Mouse (Mus musculus): Measurements from ENCODE around the gene Atg13. TPM values are rescaled to one million over a fixed set of nuclear protein-coding genes. Genes with fewer than 3 reads are reported as not detected.

Atg13 gene
- polyA plus RNA-seq, 1 experiment from 2014 or later: 28.1 TPM

DNA sequence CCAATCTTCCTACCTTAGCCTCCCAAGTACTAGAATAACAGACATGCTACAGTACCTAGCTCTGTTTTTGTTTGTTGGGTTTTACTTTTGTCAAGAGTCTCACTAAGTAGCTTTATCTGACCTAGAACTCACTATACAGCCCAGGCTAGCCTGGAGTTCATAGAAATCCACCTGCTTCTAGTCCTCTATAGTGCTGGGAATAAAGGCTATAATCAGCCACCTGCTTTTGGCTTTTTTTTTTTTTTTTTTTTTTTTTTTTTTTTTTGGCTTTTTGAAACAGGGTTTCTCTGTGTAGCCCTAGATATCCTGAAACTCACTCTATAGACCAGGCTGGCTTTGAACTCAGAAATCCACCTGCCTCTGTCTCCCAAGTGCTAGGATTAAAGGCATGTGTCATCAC is 13.6 kb upstream of the Atg13 start:
- Histone ChIP-seq H3K27ac (no peak overlapping the region), H3K27me3 (0 out of 2 replicates have a peak, but pooled peaks cover 6% of the 10 kb centered on the region), H3K4me2 (no peak overlapping the region), H3K4me1 (replicated peaks) (no peaks in the 10 kb centered on the region), H3K9me3 (no peaks in the 10 kb centered on the region), H3K4me3 (replicated peaks) (no peak overlapping the region), H3K36me3 (peaks cover 19% of the 10 kb centered on the region), H3K9ac (replicated peaks) (no peak overlapping the region)
- no peak for ATAC-seq (ENCODE audit: insufficient number of reproducible peaks, insufficient read depth, low FRiP score, low TSS enrichment, low read depth)

DNA sequence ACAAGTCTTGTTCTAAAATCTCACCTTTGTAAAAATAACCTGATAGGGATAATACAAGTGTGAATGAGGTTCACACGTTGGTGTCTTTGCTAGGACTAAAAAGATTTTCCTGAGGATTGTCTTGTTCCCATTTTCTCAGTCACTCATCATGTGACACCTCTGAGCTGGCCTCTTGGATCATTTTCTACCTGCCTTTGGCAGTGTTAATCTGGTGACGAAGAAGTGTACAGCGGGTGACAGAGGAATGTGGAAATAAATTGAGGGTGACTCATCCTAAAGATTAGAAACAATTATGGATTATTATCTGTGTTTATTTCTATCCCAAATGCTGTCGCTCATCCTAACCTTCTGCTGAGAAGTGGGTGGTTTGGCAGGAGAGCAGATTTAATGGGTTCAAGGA is 13.0 kb upstream of the Atg13 start:
- H3K4me2 ChIP-seq: no peak overlapping the region
- ATAC-seq (ENCODE audit: insufficient number of reproducible peaks, insufficient read depth, low FRiP score, low TSS enrichment, low read depth): no peak
- H3K9ac ChIP-seq (replicated peaks): no peak overlapping the region
- H3K4me1 ChIP-seq (replicated peaks): no peaks in the 10 kb centered on the region
- 72% methylated on average over 4 of the region's 4 CpGs for WGBS
- no peak overlapping the region for H3K27ac ChIP-seq
- 0 out of 2 replicates have a peak, but pooled peaks cover 6% of the 10 kb centered on the region for H3K27me3 ChIP-seq
- H3K4me3 ChIP-seq (replicated peaks): no peak overlapping the region
- H3K9me3 ChIP-seq: no peaks in the 10 kb centered on the region
- peaks cover 24% of the 10 kb centered on the region for H3K36me3 ChIP-seq

DNA sequence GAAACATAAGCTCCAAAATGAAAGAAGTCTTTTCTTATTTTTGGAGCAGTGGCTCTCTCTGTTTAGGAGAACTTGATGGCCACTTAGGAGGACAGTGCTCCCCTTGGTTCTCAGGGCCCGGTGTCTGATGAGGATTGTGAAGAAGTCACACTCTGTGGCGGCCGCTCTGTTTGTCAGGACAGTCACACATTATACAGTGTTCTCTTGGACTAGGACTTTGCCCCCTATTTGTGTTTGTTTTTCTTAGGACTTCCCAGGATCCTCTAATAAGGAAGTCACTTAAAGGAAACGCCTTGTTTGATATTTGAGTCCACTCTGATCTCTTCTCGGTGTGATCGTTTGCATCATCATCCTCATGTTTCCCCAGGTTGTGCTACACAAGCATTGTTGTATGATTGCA is 7.9 kb upstream of the Atg13 start:
- no peak overlapping the region for H3K4me3 ChIP-seq (replicated peaks)
- no peak overlapping the region for H3K27ac ChIP-seq
- H3K9me3 ChIP-seq: no peaks in the 10 kb centered on the region
- H3K9ac ChIP-seq (replicated peaks): no peak overlapping the region
- WGBS: 86% methylated on average over 6 of the region's 6 CpGs
- no peaks in the 10 kb centered on the region for H3K27me3 ChIP-seq
- no peak for ATAC-seq (ENCODE audit: insufficient number of reproducible peaks, insufficient read depth, low FRiP score, low TSS enrichment, low read depth)
- peaks cover 50% of the 10 kb centered on the region for H3K36me3 ChIP-seq
- H3K4me2 ChIP-seq: no peak overlapping the region
- H3K4me1 ChIP-seq (replicated peaks): no peaks in the 10 kb centered on the region

DNA sequence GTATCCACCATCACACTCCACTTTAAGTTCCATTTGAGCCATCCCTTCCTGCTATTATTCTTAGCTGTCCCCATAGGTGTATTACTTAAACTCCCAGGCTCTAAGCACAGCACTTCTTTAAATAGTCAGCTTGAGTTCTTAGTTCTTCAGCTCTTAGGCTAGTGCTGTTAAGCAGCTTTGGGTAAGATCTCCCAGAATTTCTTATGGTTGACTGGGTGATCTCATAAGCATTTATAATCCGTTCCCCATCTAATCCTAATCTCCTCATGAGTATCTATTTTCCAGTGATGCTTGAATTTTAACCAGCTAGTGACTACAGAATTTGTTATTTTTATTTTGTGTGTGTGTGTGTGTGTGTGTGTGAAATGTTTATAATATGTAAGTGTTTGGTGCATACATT is 4.5 kb upstream of the Atg13 start:
- Histone ChIP-seq H3K27ac (no peak overlapping the region), H3K4me3 (replicated peaks) (no peak overlapping the region), H3K4me2 (no peak overlapping the region), H3K27me3 (no peaks in the 10 kb centered on the region), H3K4me1 (replicated peaks) (peaks cover 7% of the 10 kb centered on the region), H3K9ac (replicated peaks) (no peak overlapping the region), H3K9me3 (no peaks in the 10 kb centered on the region), H3K36me3 (peaks cover 34% of the 10 kb centered on the region)
- ATAC-seq (ENCODE audit: insufficient number of reproducible peaks, insufficient read depth, low FRiP score, low TSS enrichment, low read depth): no peak
- WGBS: 93% methylated on average over 1 of the region's 1 CpGs

DNA sequence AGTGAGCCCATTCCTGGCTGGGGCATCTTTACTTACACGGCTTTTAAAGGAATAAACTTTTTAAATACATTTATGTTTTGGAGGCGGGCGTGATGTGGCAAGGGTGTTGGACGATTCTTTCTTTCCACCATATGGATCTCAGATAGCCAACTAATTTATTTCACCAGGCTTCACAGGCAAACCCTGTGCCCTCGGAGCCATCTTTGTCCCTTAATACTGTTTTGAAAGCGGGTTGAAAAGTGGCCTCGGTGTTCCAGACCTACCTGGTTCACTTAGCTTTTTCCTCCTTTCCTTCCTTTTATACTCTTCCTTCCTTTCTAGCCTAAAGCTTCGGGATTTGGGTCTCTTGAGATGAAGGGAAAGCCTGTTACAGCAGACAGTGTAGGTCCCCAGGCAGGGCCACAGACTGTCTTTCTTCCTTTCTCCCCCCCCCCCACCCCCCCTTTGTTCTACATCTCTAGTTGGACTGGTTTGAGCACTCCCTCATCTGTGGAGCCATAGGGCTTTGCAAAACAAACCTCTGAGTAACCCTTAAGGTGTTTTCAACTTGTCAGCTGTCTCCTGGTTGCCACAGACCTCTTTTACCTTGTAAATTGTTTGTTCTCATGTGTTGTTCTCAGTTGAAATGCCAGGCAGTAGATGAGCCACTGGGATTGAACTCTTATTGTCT is 1.0 kb upstream of the Atg13 start:
- Histone ChIP-seq H3K4me3 (replicated peaks) (peak overlapping the region; percentile 89), H3K27ac (peak overlapping the region; percentile 89), H3K9me3 (no peaks in the 10 kb centered on the region), H3K27me3 (no peaks in the 10 kb centered on the region), H3K9ac (replicated peaks) (peak overlapping the region; percentile 81), H3K4me2 (peak overlapping the region; percentile 86), H3K4me1 (replicated peaks) (peaks cover 13% of the 10 kb centered on the region), H3K36me3 (peaks cover 17% of the 10 kb centered on the region)
- no peak for ATAC-seq (ENCODE audit: insufficient number of reproducible peaks, insufficient read depth, low FRiP score, low TSS enrichment, low read depth)
- WGBS: 6% methylated on average over 8 of the region's 8 CpGs

DNA sequence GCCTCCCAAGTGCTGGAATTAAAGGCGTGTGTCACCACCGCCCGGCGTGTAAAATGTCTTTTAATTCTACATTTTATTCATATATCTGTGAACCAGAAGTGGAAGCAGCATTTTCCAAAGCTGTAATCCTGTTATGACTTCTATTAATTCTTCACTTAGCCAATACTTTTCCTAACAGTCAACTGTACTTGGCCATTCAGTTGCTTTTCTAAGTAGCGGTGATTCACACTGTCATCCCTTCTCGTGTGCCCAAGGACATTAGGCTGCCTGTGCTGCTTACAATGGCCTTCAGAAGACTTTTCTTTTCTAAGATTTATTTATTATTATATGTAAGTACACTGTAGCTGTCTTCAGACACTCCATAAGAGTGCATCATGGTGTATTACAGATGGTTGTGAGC is 2.0 kb downstream of the Atg13 start:
- no peak overlapping the region for H3K9ac ChIP-seq (replicated peaks)
- no peak for ATAC-seq (ENCODE audit: insufficient number of reproducible peaks, insufficient read depth, low FRiP score, low TSS enrichment, low read depth)
- no peak overlapping the region for H3K4me3 ChIP-seq (replicated peaks)
- H3K36me3 ChIP-seq: no peaks in the 10 kb centered on the region
- 94% methylated on average over 6 of the region's 6 CpGs for WGBS
- H3K27me3 ChIP-seq: no peaks in the 10 kb centered on the region
- no peak overlapping the region for H3K4me2 ChIP-seq
- no peaks in the 10 kb centered on the region for H3K9me3 ChIP-seq
- H3K27ac ChIP-seq: no peak overlapping the region
- peaks cover 13% of the 10 kb centered on the region for H3K4me1 ChIP-seq (replicated peaks)

DNA sequence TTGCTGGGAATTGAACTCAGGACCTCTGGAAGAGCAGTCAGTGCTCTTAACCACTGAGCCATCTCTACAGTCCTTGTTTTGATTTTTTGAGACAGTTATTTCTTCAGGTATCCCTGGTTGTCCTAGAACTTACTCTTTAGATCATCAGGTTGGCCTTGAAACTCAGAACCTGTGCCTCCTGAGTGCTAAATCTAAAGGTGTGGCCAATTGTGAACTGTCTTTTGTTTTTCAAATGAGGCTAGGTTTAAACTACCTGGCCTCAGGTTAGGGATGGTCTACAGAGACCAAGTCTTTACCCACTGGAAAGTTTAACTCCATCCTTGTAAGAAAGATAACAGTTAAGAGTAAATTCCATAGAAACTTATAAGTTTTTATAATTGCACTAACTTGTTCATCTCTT is 3.9 kb downstream of the Atg13 start:
- H3K9me3 ChIP-seq: no peaks in the 10 kb centered on the region
- H3K4me1 ChIP-seq (replicated peaks): peaks cover 8% of the 10 kb centered on the region
- ATAC-seq (ENCODE audit: insufficient number of reproducible peaks, insufficient read depth, low FRiP score, low TSS enrichment, low read depth): no peak
- H3K9ac ChIP-seq (replicated peaks): no peak overlapping the region
- H3K36me3 ChIP-seq: no peaks in the 10 kb centered on the region
- H3K27ac ChIP-seq: no peak overlapping the region
- H3K4me2 ChIP-seq: no peak overlapping the region
- H3K4me3 ChIP-seq (replicated peaks): no peak overlapping the region
- no peaks in the 10 kb centered on the region for H3K27me3 ChIP-seq

DNA sequence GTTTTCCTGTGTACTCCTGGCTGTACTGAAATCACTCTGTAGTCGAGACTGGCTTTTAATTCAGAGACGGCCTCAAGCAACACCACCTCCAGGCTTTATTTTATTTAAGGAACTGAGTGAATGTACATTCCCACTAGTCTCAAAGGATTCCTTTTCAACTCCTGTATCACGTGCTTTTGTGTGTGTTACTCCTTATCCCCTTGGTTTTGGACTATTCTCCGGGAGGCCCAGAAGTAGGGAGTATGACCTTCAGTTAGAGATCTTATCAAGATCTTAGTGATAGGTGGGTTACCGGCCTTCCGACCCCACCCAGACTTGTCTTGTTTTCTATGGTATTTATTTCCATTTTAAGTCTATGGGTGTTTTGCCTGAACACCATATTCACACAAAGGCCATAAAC is 4.6 kb downstream of the Atg13 start:
- H3K9ac ChIP-seq (replicated peaks): no peak overlapping the region
- H3K27me3 ChIP-seq: no peaks in the 10 kb centered on the region
- no peaks in the 10 kb centered on the region for H3K9me3 ChIP-seq
- WGBS: 87% methylated on average over 6 of the region's 6 CpGs
- H3K4me3 ChIP-seq (replicated peaks): no peak overlapping the region
- no peak for ATAC-seq (ENCODE audit: insufficient number of reproducible peaks, insufficient read depth, low FRiP score, low TSS enrichment, low read depth)
- no peak overlapping the region for H3K27ac ChIP-seq
- peaks cover 6% of the 10 kb centered on the region for H3K4me1 ChIP-seq (replicated peaks)
- no peaks in the 10 kb centered on the region for H3K36me3 ChIP-seq
- no peak overlapping the region for H3K4me2 ChIP-seq

DNA sequence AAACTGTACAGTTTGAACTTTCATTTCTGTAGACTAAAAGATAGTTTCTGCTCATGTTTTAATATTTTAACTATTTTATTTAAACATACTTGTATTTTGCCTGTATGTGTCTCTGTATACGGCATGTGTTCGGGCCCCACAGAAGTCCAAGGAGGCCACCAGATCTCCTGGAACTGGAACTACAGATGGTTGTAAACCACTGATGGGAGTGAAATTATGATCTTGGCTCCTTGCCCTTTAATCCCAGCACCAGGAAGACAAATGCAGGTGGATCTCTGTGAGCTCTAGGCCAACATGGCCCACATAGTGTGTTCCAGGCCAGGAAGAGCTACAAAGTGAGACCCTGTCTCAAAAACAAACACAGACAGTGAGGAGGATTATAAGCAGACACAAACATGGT is 9.0 kb downstream of the Atg13 start:
- H3K4me1 ChIP-seq (replicated peaks): no peaks in the 10 kb centered on the region
- no peaks in the 10 kb centered on the region for H3K36me3 ChIP-seq
- no peak overlapping the region for H3K4me3 ChIP-seq (replicated peaks)
- WGBS: 97% methylated on average over 2 of the region's 2 CpGs
- H3K9ac ChIP-seq (replicated peaks): no peak overlapping the region
- ATAC-seq (ENCODE audit: insufficient number of reproducible peaks, insufficient read depth, low FRiP score, low TSS enrichment, low read depth): no peak
- no peak overlapping the region for H3K27ac ChIP-seq
- H3K27me3 ChIP-seq: no peaks in the 10 kb centered on the region
- no peaks in the 10 kb centered on the region for H3K9me3 ChIP-seq
- H3K4me2 ChIP-seq: no peak overlapping the region

DNA sequence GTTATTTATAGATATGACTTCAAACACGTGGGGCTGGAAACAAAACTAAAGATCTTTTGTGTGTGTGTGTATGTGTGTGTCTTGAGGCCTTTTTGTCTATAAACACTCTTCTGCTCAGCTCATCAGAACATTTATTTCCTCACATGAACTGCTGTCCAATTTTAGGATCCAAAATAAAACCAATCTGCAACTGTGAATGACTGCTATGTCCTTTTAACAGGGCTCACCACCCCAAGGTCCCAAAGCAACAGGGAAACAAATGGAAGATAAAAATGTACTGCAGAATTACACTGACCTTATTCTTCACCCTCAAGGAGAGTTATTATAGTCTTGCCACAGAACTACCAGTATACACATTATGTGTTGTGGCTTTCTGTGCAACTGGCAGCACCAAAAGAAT is 11.2 kb downstream of the Atg13 start:
- Histone ChIP-seq H3K27ac (no peak overlapping the region), H3K9me3 (no peaks in the 10 kb centered on the region), H3K4me1 (replicated peaks) (no peaks in the 10 kb centered on the region), H3K27me3 (no peaks in the 10 kb centered on the region), H3K9ac (replicated peaks) (no peak overlapping the region), H3K4me2 (no peak overlapping the region), H3K36me3 (peaks cover 12% of the 10 kb centered on the region), H3K4me3 (replicated peaks) (no peak overlapping the region)
- 94% methylated on average over 1 of the region's 1 CpGs for WGBS
- ATAC-seq (ENCODE audit: insufficient number of reproducible peaks, insufficient read depth, low FRiP score, low TSS enrichment, low read depth): no peak

DNA sequence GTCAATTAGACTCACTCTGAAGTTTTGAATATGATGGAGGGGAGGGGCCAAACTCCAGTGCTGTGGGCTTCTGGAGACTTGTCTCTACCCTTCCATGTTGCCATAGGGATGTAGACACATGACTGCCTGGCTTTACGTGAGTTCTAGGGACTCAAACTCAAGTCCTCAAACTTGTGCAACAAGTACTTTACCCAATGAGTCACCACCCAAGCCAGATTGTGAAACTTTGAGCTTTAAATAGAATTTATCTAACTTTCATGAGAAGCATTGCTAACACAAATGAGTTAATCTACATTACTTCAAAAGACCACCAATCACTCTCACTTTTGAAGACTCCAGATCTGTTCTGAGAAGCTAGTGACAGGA is 14.2 kb downstream of the Atg13 start:
- no peak overlapping the region for H3K4me3 ChIP-seq (replicated peaks)
- no peaks in the 10 kb centered on the region for H3K4me1 ChIP-seq (replicated peaks)
- no peaks in the 10 kb centered on the region for H3K27me3 ChIP-seq
- no peak for ATAC-seq (ENCODE audit: insufficient number of reproducible peaks, insufficient read depth, low FRiP score, low TSS enrichment, low read depth)
- no peak overlapping the region for H3K27ac ChIP-seq
- no peak overlapping the region for H3K9ac ChIP-seq (replicated peaks)
- H3K4me2 ChIP-seq: no peak overlapping the region
- WGBS: 89% methylated on average over 1 of the region's 1 CpGs
- H3K9me3 ChIP-seq: no peaks in the 10 kb centered on the region
- H3K36me3 ChIP-seq: peaks cover 33% of the 10 kb centered on the region

DNA sequence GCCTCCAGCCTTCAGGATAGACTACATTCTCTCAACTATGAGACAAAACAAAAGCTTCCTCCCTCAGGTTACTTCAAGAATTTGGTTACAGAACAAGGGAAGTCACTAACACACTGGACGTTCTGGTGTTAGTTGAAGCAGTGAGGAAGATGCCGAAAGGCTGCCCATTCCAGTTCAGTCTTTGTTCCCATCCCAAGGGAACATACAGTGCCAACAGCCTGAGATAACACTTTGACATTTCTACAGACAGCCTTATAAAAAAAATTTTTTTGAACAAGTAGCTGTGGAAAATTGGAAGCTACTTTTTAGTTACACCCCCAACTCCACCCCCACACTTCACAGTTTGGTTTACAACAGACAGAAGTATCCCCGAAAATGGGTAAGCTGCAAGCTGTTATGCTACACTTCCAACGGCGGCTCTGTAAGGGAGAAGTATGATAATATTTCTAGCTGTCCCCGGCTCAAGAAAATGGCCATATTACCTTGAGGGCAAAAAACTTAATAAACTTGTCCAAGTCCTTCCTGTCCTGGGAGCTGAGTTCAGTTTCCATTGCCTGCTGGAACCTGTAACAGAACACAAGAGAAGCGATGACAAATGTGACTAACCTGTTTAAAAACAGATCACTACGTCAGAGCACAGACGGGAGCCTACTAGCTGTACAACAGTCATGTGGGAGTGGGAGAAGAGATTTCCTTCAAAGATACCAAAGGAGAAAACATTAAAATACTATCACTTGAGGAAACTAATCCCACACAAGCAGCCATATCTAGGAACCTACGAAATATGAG is 14.7 kb downstream of the Atg13 start:
- Histone ChIP-seq H3K4me2 (no peak overlapping the region), H3K4me1 (replicated peaks) (no peaks in the 10 kb centered on the region), H3K27me3 (no peaks in the 10 kb centered on the region), H3K4me3 (replicated peaks) (no peak overlapping the region), H3K27ac (no peak overlapping the region), H3K9me3 (no peaks in the 10 kb centered on the region), H3K9ac (replicated peaks) (no peak overlapping the region), H3K36me3 (peaks cover 33% of the 10 kb centered on the region)
- ATAC-seq (ENCODE audit: insufficient number of reproducible peaks, insufficient read depth, low FRiP score, low TSS enrichment, low read depth): no peak
- WGBS: 92% methylated on average over 10 of the region's 10 CpGs
